Mouse (Mus musculus) small intestine, adult 2 months (tissue): ENCODE measurements around the gene Ctnnbl1.

Source experiments
- CTCF ChIP-seq: fragments of 200-500 bp; IDR thresholded peaks from 2 replicates; pipeline ENCODE4 v1.5.1; 2012; ENCODE audit warnings: low read depth, mild to moderate bottlenecking, control low read depth, inconsistent platforms, low read length, moderate library complexity, mixed read lengths; ENCODE audit not compliant: insufficient replicate concordance, insufficient read length; ENCODE audit errors: extremely low read depth
- POLR2A ChIP-seq: fragments of 200-500 bp; IDR thresholded peaks from 2 replicates; pipeline ENCODE4 v1.6.1; 2012; ENCODE audit warnings: low read depth, mild to moderate bottlenecking, control low read depth, inconsistent platforms, low read length, moderate library complexity

- TF ChIP-seq POLR2A, result no peak
- TF ChIP-seq CTCF, result no peak
Observed at GRCm38 (mm10) chr2:157913705-157914104, 176.5 kb downstream of the Ctnnbl1 start.
